Mouse (Mus musculus): ENCODE data around the gene Gdnf.

- TF ChIP-seq POLR2A (IDR thresholded peaks at IDR 0.05; ENCODE audit: extremely low read depth, insufficient read depth, low read length) (no peak), CTCF (IDR thresholded peaks at IDR 0.05; ENCODE audit: extremely low read depth, insufficient read depth, low read length) (no peak)
Measured at GRCm38 (mm10) chr15:7884181-7884580, 73.5 kb downstream of the Gdnf start.
